Mouse (Mus musculus): ENCODE measurements around the gene Prpf40a.
A peak's percentile ranks its signal among the peaks of the same experiment; 100 is the strongest.

Prpf40a gene

GRCm38 (mm10) chr2:53105408-53105807, 85.7 kb downstream of the Prpf40a start:
- no peak for DNase-seq

- no peak for DNase-seq
Observed at GRCm38 (mm10) chr2:53102901-53103300, 88.2 kb downstream of the Prpf40a start.

- no peak for DNase-seq
Observed at GRCm38 (mm10) chr2:53101885-53102740, 89.0 kb downstream of the Prpf40a start.

- DNase-seq = peak in 1 of 2 experiments; percentile 17
Observed at GRCm38 (mm10) chr2:53100093-53100492, 91.0 kb downstream of the Prpf40a start.

- no peak for DNase-seq
Observed at GRCm38 (mm10) chr2:53095489-53095888, 95.6 kb downstream of the Prpf40a start.

GRCm38 (mm10) chr2:53095031-53095430, 96.1 kb downstream of the Prpf40a start:
- no peak for DNase-seq

GRCm38 (mm10) chr2:53088744-53089143, 102.3 kb downstream of the Prpf40a start:
- DNase-seq = no peak

GRCm38 (mm10) chr2:53085617-53086202, 105.4 kb downstream of the Prpf40a start:
- peak; percentile 74 to 81 for DNase-seq
